Mouse (Mus musculus): ENCODE results near the gene Cdc37l1.

GRCm38 (mm10) chr19:29049401-29050075 lies 59.4 kb downstream of the Cdc37l1 start:
- TF ChIP-seq CTCF (IDR thresholded peaks at IDR 0.05; ENCODE audit: low read depth): no peak
- no peak for TF ChIP-seq EP300 (IDR thresholded peaks at IDR 0.05; ENCODE audit: low read depth)

Measured in heart, postnatal 0 days (tissue).